Mouse (Mus musculus) cerebellum, postnatal 14 days (tissue): ENCODE data around the gene Scd4.
A peak's percentile ranks its signal among the peaks of the same experiment; 100 is the strongest.

Source experiments
- DNase-seq, 2 experiments: peaks; one replicate each; pipeline ENCODE4 v3.0.0; 2021; ENCODE audit warnings: mixed read lengths in 2 of 2

Gene Scd4

DNA sequence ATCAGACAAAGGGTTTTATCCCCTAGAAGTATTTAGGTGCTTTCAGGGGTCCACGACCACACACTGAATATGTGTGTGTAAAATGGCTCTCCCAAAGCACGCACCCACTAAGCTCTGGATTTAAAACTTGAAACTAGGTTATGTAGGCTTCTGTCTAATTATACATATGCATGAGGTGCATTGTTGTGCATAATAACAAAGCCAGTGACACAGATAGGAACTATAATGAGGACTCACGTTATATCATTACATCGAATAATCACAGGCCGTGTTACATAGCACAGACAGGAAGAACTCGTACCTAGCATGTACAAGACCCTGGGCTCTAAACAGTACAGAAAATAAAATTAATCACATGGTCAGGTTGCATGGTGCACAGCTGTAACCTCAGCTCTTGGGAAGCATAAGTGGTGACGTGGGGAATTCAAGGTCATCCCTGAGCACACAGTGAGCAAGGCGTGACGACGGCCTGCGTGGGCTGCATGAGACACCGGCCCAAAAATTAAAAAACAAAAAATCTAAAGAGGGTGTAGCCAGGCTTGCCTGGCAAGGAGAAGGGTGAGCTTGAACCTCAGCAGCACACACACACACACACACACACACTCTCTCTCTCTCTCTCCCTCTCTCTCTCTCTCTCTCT, 49.9 kb downstream of the Scd4 start:
- DNase-seq = no peak

DNA sequence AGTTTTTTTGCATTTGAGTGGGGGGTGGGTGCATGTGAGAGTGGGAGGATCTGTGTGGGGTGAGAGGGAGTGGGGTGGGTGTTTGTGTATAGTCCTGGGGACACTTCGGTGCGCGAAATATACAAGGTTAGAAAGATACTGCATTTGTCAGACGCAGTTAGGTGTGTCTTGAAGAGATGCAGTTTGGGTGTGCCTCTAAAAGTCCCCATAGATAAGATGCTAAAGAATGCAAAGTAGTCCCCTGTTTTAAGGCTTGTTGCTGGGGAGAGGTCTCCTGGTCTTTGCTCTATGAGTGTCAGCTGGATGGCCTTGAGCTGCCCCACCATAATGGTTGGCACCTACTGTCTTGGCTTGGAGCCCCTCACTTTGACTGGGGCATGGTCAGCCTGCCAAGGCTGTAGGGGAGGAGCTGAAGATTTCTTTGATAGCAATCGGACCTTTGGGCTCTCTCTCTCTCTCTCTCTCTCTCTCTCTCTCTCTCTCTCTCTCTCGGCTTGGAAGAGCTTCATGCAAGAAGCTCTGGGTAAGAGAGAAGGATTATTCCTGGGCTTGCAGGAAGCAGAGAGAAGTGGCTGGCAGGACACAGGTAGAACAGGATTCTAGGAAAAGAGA, 53.1 kb downstream of the Scd4 start:
- DNase-seq = no peak

- DNase-seq = no peak
These were observed 54.3 kb downstream of the Scd4 start for GRCm38 (mm10) chr19:44387089-44387671.

DNA sequence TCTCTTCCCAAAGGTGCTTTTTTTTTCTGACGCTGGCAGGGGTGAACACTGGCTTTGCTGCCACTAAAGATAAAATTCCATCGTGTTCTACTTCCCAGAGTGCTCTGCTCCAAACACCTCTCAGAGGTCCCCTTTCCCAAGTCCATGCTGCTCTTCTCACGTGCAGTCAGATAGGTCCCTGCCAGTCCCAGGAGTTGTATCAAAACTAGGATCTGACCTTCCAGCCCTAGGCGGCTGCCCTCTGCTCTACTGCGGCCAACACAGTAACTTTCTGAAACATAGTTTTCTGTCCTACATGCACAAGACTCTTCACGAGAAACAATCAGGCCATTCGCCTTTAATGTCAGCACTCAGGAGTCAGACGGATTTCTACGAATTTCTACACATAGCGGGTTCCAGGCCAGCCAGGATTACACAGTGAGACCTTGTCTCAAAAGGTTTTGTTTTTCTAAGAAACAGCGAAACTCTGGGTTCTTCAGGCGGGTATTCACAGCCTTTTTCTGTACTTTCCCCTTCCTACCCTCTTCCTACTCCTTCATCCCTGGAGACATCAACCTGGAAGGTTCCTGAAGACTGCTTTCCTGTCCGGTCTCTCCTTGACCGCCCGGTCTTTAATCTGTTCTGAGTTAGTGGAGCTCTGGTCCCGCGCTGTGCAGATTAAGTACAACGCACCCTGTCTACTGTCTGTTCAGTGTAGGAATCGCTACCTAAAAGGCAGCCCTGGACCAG, 55.0 kb downstream of the Scd4 start:
- no peak for DNase-seq

DNA sequence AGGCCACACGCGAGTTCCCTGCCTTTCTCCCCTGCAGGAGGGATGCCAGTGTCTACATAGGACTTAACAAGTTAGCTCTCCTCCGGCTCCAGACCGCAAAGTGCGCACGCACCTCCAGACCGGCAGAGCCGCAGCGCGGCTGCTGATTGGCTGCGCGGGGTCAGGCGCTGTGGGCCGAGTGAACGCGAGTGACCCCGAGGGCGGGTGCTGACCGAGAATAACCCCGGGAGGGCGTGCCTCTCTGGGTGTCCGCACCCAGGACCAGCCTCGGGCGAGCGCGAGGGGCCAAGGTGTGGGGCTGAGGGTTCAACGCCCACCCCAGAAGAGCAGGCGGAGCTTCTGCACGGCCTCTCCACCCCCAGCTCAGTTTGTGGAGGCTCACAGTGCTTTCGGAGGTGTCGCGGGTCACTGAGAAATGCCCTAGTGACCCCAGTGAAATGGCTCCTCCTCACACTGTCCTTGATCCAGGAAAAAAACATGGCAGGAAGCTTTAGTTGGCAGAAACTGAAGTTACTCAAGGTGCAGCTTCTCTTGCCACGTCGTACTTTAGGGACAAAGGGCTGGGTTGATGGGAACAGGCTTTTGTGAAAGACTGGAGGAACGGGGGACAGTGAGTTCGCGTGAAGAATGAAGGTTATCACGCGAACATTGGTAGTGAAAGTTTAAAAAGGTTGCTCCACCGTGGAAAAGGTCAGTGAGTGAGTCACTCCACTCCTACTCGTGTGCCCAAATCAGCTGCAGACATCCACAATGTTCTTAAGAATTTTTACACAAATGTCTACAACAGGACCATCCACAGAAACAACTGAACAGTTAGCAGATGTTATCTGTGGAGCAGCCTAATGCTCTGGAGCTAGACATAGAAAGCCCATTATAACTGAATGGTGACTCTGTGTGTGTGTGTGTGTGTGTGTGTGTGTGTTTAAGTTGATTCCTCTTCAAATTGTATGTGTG, 55.9 kb downstream of the Scd4 start:
- peak; percentile 92 to 94 for DNase-seq

DNA sequence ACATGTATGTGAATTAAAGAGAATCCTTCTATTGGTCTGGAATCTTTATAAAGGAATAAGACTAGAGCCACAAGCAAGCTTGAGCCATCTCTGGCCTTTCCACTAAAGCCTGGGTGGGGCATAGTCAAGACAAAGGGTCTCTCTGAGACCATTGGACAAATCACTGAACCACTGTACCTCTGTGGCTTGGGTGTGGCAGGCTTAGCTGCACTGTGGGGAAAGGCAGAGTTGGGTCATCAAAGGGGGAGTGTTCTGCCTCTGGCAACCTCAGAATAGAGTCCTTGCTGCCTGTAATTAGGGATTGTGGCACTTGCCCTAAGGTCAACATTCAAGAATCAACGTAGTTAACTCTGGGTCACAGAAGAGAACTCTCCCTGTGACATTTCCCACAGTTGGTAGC, 56.6 kb downstream of the Scd4 start:
- DNase-seq = no peak

DNA sequence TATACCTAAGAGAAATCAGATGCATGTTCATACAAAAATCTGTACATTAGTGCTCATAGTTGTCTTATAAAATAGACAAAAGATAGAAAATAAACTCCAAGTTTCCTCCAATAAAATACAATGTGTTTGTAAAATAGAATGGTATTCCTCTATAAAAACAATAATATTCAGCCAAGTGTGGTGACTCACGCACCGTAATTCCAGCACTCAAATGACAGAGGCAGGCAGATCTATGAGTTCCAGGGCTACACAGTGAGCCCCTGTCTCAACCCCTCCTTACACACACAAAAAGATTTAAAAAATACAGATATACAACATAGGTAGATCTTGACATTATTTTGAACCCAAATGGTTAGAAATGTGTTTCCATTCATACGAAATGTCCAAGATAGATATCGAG, 59.0 kb downstream of the Scd4 start:
- DNase-seq = no peak

DNA sequence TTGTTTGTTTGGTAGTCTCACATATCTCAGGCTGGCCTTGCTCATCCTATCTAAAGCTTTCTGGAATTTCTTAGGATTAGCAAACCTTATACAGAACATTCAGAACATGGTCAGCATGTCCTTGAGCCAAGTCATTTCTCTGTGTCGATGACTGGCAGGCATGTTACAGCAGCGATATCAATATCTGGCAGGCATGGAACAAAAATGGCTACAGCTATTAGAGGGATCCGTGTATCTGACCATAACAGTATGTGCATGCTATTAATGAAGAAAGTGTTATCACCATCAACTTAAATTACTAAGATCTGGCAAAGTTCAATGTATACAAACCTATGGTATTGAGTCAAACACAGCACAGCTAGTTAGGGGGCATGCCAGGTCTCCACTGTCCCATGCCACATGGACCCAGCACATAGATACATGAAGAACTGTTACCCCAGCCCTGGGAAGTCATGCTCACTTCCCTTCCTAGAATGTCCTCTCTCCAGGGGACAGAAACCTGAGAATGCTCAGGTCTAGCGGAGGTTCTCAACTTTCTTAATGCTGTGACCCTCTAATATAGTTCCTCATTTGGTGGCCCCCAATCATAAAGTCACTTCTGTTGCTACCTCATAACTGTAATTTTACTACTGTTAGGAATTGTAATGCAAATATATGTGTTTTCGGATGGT, 59.6 kb downstream of the Scd4 start:
- no peak for DNase-seq

DNA sequence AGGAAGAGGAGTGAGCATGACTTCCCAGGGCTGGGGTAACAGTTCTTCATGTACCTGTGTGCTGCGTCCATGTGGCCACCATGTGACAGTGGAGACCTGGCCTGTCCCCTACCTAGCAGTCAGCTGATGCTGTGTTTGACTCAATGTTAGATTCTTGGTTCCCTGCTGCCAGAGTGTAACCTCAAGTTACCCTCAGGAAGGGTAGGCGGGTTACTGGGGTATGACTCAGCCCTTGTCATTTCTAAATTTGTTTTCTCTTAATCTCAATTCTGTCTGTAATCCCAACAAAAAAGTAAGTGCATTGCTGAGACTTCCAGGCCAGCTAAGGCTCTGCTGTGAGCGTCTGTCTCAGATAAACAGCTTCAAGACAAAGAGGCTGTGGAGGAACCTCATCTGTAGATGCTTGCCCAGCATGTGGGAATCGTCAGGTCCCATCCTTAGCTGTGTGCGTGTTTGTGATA, 61.1 kb downstream of the Scd4 start:
- no peak for DNase-seq

- no peak for DNase-seq
These were observed 62.1 kb downstream of the Scd4 start for GRCm38 (mm10) chr19:44394972-44395371.
